Mouse (Mus musculus): ENCODE measurements around the gene Vps41. TPM values are rescaled to one million over a fixed set of nuclear protein-coding genes. Genes with fewer than 3 reads are reported as not detected.

Vps41 gene
- polyA plus RNA-seq, 1 experiment from 2014 or later = 45.5 TPM

DNA sequence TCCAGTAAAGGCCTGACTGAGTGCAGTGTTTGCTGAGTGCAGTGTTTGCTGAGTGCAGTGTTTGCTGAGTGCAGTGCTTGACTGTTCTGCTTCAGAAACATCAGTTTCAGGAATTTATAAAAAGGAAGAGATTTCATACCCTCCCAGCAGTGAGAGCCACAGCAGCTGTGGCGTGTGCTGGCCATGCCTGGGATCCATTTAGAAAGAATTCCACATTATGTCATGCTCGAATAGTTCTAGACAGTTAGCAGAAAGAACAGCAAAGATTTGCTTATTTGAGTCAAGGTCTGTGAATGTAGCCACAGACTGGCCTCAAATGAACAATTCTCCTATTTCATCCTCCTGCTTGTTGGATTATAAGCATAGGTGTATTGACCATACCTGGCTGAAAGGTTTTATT is 71.6 kb downstream of the Vps41 start:
- Histone ChIP-seq H3K4me2 (replicated peaks; ENCODE audit: low read depth) (no peak overlapping the region), H3K4me1 (replicated peaks; ENCODE audit: control insufficient read depth, insufficient read depth, low read length) (no peaks in the 10 kb centered on the region), H3K36me3 (ENCODE audit: control insufficient read depth, insufficient read depth) (0 out of 2 replicates have a peak, but pooled peaks cover 4% of the 10 kb centered on the region), H3K27me3 (replicated peaks; ENCODE audit: control insufficient read depth, insufficient read depth, low read length) (no peaks in the 10 kb centered on the region), H3K9me3 (ENCODE audit: control insufficient read depth) (no peaks in the 10 kb centered on the region), H3K4me3 (ENCODE audit: low read depth, low read length) (no peak overlapping the region), H3K27ac (ENCODE audit: low read depth, low read length) (no peak overlapping the region), H3K9ac (ENCODE audit: low read depth, low read length) (no peak overlapping the region)
- no peak for TF ChIP-seq CTCF (IDR thresholded peaks at IDR 0.05; ENCODE audit: low read depth)
- ATAC-seq = no peak
- 70% methylated on average over 2 of the region's 2 CpGs for WGBS

DNA sequence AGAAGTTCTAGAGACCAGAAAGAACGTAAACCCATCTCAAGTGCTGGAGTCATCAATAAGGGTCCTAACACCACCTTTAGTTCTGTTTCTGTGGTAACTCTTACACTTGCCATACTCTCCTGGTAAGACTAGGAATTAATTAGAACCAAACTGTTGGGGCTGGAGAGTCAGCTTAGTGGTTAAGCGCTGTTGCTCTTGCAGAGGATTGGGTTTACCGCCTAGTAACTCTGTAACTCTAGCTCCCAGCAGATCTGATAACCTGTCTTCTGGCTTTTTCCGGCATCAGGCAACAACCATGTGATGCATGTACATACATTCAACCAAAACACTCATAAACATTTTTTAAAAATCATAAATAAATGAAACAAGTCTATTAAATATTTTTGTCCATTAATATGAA is 72.6 kb downstream of the Vps41 start:
- no peaks in the 10 kb centered on the region for H3K9me3 ChIP-seq (ENCODE audit: control insufficient read depth)
- H3K27me3 ChIP-seq (replicated peaks; ENCODE audit: control insufficient read depth, insufficient read depth, low read length) = no peaks in the 10 kb centered on the region
- no peak overlapping the region for H3K4me2 ChIP-seq (replicated peaks; ENCODE audit: low read depth)
- H3K36me3 ChIP-seq (ENCODE audit: control insufficient read depth, insufficient read depth) = 0 out of 2 replicates have a peak, but pooled peaks cover 9% of the 10 kb centered on the region
- no peak overlapping the region for H3K9ac ChIP-seq (ENCODE audit: low read depth, low read length)
- no peak overlapping the region for H3K4me3 ChIP-seq (ENCODE audit: low read depth, low read length)
- no peak for ATAC-seq
- no peak overlapping the region for H3K27ac ChIP-seq (ENCODE audit: low read depth, low read length)
- TF ChIP-seq CTCF (IDR thresholded peaks at IDR 0.05; ENCODE audit: low read depth) = no peak
- WGBS = 85% methylated on average over 4 of the region's 4 CpGs
- no peaks in the 10 kb centered on the region for H3K4me1 ChIP-seq (replicated peaks; ENCODE audit: control insufficient read depth, insufficient read depth, low read length)

DNA sequence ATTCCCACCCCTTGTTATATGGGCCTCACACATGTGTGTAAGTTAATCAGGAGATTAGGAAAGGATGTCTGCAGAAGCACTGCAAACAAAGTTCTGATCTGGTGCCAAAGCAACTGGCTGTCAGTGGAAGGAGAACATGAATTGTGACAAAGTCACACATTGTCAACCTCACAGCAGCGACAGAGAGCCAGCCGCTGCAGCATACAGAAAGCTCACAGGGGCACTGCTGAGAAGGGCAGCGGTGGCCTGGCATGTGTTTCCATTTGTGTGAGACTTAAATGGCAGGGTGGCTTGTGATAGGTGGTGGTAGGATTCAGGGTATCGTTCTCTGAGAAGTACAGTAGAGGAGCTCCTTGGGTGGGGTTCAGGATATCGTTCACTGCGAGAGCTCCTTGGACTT is 73.0 kb downstream of the Vps41 start:
- Histone ChIP-seq H3K4me1 (replicated peaks; ENCODE audit: control insufficient read depth, insufficient read depth, low read length) (no peaks in the 10 kb centered on the region), H3K27ac (ENCODE audit: low read depth, low read length) (no peak overlapping the region), H3K4me3 (ENCODE audit: low read depth, low read length) (no peak overlapping the region), H3K36me3 (ENCODE audit: control insufficient read depth, insufficient read depth) (0 out of 2 replicates have a peak, but pooled peaks cover 9% of the 10 kb centered on the region), H3K27me3 (replicated peaks; ENCODE audit: control insufficient read depth, insufficient read depth, low read length) (no peaks in the 10 kb centered on the region), H3K9ac (ENCODE audit: low read depth, low read length) (no peak overlapping the region), H3K4me2 (replicated peaks; ENCODE audit: low read depth) (no peak overlapping the region), H3K9me3 (ENCODE audit: control insufficient read depth) (no peaks in the 10 kb centered on the region)
- 75% methylated on average over 6 of the region's 6 CpGs for WGBS
- no peak for TF ChIP-seq CTCF (IDR thresholded peaks at IDR 0.05; ENCODE audit: low read depth)
- ATAC-seq = no peak

- Histone ChIP-seq H3K36me3 (ENCODE audit: control insufficient read depth, insufficient read depth) (0 out of 2 replicates have a peak, but pooled peaks cover 9% of the 10 kb centered on the region), H3K27ac (ENCODE audit: low read depth, low read length) (no peak overlapping the region), H3K9me3 (ENCODE audit: control insufficient read depth) (no peaks in the 10 kb centered on the region), H3K4me1 (replicated peaks; ENCODE audit: control insufficient read depth, insufficient read depth, low read length) (no peaks in the 10 kb centered on the region), H3K27me3 (replicated peaks; ENCODE audit: control insufficient read depth, insufficient read depth, low read length) (no peaks in the 10 kb centered on the region), H3K4me2 (replicated peaks; ENCODE audit: low read depth) (no peak overlapping the region), H3K4me3 (ENCODE audit: low read depth, low read length) (no peak overlapping the region), H3K9ac (ENCODE audit: low read depth, low read length) (no peak overlapping the region)
- 40% methylated on average over 4 of the region's 4 CpGs for WGBS
- TF ChIP-seq CTCF (IDR thresholded peaks at IDR 0.05; ENCODE audit: low read depth) = no peak
- ATAC-seq = no peak
Observed at GRCm38 (mm10) chr13:18791314-18791713, 74.2 kb downstream of the Vps41 start.

DNA sequence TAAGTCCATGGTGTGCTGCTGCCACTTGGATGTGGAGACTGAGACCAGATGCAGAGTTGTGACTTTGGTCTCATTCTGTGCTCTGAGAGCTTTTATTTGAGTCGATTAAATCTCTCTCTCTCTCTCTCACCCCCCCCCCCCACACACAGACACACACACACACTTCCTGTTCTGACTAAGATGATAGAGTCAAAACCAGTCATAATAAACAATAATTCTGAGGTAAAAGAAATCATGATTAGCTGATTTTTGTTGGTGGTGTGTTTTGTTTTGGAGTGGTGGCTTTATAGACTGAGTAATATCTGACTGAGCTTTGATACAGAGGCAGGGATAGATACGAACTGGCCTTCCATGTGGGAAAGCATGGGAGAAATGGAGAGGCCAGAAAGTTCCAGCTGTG is 74.6 kb downstream of the Vps41 start:
- TF ChIP-seq CTCF (IDR thresholded peaks at IDR 0.05; ENCODE audit: low read depth) = no peak
- Histone ChIP-seq H3K4me3 (ENCODE audit: low read depth, low read length) (no peak overlapping the region), H3K9ac (ENCODE audit: low read depth, low read length) (no peak overlapping the region), H3K9me3 (ENCODE audit: control insufficient read depth) (no peaks in the 10 kb centered on the region), H3K4me1 (replicated peaks; ENCODE audit: control insufficient read depth, insufficient read depth, low read length) (no peaks in the 10 kb centered on the region), H3K4me2 (replicated peaks; ENCODE audit: low read depth) (no peak overlapping the region), H3K27me3 (replicated peaks; ENCODE audit: control insufficient read depth, insufficient read depth, low read length) (no peaks in the 10 kb centered on the region), H3K27ac (ENCODE audit: low read depth, low read length) (no peak overlapping the region), H3K36me3 (ENCODE audit: control insufficient read depth, insufficient read depth) (0 out of 2 replicates have a peak, but pooled peaks cover 9% of the 10 kb centered on the region)
- no peak for ATAC-seq
- WGBS = 85% methylated on average over 2 of the region's 2 CpGs

DNA sequence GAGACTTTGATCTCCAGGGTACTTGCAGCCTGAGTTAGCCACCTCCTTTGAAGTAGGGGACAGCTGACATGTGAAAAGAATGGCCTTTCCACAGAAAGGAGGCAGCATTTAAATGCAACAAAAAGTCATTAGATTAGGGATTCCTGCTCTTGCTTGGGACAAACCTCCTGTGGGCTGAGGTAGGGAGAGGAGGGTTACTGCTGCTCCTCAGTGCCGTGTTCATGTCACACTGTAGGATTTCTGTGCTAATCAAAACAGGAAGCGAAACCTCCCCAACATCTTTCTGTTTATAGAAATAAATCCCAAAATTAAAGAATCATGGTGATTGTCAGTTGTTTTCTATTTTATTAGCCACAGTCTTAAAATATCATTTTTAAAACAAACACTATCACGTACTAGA is 77.4 kb downstream of the Vps41 start:
- no peak overlapping the region for H3K27ac ChIP-seq (ENCODE audit: low read depth, low read length)
- ATAC-seq = no peak
- H3K4me1 ChIP-seq (replicated peaks; ENCODE audit: control insufficient read depth, insufficient read depth, low read length) = no peaks in the 10 kb centered on the region
- H3K27me3 ChIP-seq (replicated peaks; ENCODE audit: control insufficient read depth, insufficient read depth, low read length) = no peaks in the 10 kb centered on the region
- H3K9me3 ChIP-seq (ENCODE audit: control insufficient read depth) = no peaks in the 10 kb centered on the region
- 81% methylated on average over 3 of the region's 3 CpGs for WGBS
- 0 out of 2 replicates have a peak, but pooled peaks cover 5% of the 10 kb centered on the region for H3K36me3 ChIP-seq (ENCODE audit: control insufficient read depth, insufficient read depth)
- H3K9ac ChIP-seq (ENCODE audit: low read depth, low read length) = no peak overlapping the region
- no peak overlapping the region for H3K4me3 ChIP-seq (ENCODE audit: low read depth, low read length)
- H3K4me2 ChIP-seq (replicated peaks; ENCODE audit: low read depth) = no peak overlapping the region
- no peak for TF ChIP-seq CTCF (IDR thresholded peaks at IDR 0.05; ENCODE audit: low read depth)

DNA sequence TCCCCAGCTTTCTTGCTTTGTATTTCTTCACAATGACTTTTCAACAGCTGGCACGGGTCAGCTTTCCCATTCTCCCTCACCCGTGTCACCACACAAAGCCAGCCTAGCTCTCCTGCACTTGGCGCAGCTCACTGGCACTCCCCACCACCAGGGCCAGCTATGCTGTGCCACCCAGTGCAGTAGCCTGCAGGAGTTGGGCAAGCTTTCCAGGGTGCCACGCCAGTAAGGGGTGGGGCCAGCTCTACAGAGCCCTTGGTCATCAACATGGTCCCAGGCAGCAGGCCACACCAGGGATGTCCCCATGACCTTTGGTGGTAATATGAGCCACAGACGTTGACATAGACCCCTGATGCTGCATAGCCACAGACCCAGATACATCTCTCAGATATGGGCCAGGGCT is 80.5 kb downstream of the Vps41 start:
- Histone ChIP-seq H3K9ac (ENCODE audit: low read depth, low read length) (no peak overlapping the region), H3K4me3 (ENCODE audit: low read depth, low read length) (no peak overlapping the region), H3K27ac (ENCODE audit: low read depth, low read length) (no peak overlapping the region), H3K27me3 (replicated peaks; ENCODE audit: control insufficient read depth, insufficient read depth, low read length) (no peaks in the 10 kb centered on the region), H3K36me3 (ENCODE audit: control insufficient read depth, insufficient read depth) (0 out of 2 replicates have a peak, but pooled peaks cover 5% of the 10 kb centered on the region), H3K4me1 (replicated peaks; ENCODE audit: control insufficient read depth, insufficient read depth, low read length) (no peaks in the 10 kb centered on the region), H3K9me3 (ENCODE audit: control insufficient read depth) (no peaks in the 10 kb centered on the region), H3K4me2 (replicated peaks; ENCODE audit: low read depth) (no peak overlapping the region)
- TF ChIP-seq CTCF (IDR thresholded peaks at IDR 0.05; ENCODE audit: low read depth) = no peak
- no peak for ATAC-seq
- 89% methylated on average over 5 of the region's 5 CpGs for WGBS

Measured in intestine, postnatal 0 days (tissue).